Mouse (Mus musculus): ENCODE data around the gene Slc22a23.
"Not testable (repeated sequence)": the region's sequence is repeated elsewhere in the genome, so short reads cannot be mapped to it uniquely, and the experiment has no call there.

The Slc22a23 gene

DNA sequence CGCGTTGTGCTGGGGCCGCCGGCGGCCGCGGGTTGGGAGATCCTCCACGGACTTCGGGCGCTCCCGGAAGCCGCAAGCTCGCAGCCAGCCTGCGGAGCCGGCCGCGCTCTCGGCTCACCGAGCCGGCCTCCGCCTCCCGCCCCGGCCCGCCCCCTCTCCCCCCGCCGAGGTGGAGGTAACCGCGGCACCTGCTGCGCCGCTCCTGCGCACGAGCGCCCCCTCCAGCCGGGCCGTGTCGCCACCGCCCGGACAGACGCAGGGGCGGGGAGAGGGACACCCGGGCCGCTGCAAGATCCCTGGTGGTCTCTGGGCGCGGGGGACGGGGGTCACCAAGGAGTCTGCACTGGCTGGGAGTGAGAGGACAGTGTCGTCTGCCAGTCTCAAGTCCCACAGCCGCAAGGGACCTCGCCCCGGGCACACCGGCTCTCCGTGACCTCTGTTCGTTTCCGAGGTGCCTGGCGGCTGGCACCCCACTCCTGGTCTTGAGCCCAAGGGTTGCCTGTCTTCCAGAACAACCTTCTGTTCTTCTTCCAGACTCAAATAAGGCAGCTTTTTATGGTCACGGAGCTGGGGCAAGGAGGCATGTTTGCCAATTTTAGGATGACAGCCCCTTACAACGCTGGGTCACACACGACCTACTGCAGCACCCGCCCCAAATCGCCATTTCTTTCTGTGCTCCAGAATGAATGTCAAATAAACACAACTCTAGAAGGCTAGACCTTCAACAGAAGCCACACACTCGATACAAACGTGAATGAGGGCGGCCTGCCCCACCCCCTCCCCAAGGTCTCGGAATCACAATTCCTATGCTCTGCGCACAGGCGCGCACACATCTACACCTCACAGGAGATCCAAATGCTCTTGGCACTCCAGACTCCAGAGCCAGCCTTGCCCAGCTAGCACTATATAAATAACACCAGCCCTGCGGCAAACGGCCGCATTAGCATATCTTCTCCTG, at the start of gene Slc22a23:
TSS of gene Slc22a23 (minus strand) at position 55 of the 958 bp plus-strand sequence.
- DNase-seq (ENCODE audit: low spot score in 2 of 2), result peak; percentile 63 to 74

DNA sequence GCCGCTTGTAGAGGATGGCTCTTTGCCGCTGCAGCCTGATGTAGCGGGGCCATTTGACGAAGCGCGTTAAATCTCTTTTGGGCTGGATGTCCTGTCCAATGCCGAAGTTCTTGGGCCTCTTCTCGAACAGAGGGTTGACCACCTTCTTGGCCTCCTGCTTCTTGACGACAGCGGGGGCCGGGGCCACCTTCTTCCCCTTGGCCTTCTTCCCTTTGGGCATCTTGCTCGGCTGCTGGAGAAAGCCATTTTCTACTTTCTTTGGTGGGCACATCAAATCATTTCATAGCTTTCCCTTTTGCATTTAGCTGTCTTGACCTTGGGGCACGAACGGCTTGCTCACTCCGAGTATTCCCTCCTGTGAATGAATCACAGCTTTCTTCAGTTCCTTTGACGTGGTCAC, 49.3 kb upstream of the Slc22a23 start:
- not testable (repeated sequence) for DNase-seq (ENCODE audit: low spot score in 2 of 2)

DNA sequence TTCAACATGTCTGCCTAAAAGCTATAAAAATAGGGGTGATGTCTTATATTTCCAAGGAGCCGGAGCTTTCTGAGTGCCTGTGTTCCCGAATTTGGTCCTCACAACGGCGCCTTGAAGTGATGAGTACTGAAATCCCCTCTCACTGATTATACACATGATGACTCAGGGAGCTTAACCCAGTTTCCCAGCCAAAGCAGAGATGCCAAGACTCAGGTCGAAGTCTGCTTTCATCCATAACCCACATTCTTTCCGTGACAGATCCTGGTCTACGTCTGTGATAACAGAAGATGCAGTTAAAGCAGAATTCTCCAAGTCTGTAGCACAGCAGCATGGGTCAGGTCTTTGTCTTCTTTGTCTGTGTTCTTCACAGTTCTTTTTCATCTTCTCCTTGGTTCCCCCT, 47.4 kb upstream of the Slc22a23 start:
- DNase-seq (ENCODE audit: low spot score in 2 of 2), result no peak

DNA sequence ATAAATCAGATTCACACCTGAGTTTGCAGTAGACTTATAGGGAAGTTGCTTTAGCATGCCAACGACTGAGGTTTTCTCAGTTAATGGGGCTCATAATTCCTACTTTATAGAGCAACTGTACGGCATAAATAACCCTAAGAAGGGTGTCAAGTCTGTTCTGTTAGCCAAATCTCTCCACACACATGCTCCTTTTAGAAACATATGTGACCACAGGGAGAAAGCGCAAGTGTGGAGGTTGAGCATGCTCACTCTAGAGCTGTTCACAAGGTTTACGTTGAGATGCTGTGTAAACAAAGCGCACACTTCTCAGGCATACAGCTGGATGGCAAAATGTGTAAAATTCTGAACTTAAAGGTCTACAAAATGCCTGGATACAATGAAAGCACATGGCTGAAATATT, 43.2 kb upstream of the Slc22a23 start:
- no peak for DNase-seq (ENCODE audit: low spot score in 2 of 2)

DNA sequence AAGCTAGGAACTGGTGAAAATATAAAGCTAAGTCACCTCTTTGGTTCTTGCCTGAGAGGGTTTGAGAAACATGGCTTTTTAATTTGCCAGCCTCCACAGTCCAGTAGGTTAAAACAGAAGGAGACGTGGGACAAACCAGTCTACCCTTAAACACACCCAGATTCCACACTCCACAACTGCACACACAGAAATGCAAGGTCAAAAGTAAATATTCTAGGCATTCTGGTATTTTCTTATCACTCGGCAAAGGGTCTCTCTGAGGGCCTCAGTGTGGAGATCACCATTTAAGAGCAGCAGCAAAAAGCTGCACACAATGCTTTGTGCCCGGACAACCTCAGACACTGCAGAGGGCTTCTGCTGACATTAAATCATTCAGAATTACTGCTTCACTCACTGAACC, 38.4 kb upstream of the Slc22a23 start:
- no peak for DNase-seq (ENCODE audit: low spot score in 2 of 2)

DNA sequence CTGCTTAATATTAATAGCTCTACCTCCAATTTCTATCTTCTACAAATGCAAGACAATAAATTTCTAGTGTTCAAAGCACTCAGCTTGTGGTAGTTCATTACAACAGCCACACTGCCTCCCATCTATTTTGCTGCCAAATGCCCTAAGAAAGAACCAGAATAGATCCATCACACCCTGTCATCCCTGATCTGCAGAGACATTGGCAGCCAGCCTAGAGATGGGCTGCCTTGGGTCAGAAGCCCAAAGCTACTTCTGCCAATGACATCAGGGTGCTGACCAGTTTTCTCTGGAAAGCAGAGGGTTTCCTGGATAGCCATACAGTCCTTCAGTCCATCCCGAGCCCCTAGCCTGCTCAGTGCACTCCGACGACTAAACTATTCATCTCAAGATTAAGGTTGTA, 33.9 kb upstream of the Slc22a23 start:
- no peak for DNase-seq (ENCODE audit: low spot score in 2 of 2)

DNA sequence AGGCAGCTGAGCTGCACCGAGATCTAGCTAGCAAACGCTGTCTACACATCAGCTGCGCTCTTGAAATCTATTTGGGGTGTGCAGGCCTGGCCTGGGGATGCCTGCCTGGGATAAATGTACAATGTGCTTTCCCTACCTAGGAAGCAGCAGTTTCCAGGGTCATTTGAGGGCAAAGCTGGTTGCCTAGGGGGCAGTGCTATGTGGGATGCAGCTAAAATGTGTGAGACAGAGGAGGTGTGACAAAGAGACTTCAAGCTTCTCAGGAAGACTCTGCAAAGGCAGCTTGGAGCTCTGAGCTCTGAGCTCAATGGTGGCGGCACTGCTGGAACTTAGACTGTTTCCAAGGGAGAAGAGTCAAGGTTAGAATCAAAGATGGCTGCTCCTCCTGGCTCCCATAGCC, 30.2 kb upstream of the Slc22a23 start:
- peak; percentile 26 to 34 for DNase-seq (ENCODE audit: low spot score in 2 of 2)

DNA sequence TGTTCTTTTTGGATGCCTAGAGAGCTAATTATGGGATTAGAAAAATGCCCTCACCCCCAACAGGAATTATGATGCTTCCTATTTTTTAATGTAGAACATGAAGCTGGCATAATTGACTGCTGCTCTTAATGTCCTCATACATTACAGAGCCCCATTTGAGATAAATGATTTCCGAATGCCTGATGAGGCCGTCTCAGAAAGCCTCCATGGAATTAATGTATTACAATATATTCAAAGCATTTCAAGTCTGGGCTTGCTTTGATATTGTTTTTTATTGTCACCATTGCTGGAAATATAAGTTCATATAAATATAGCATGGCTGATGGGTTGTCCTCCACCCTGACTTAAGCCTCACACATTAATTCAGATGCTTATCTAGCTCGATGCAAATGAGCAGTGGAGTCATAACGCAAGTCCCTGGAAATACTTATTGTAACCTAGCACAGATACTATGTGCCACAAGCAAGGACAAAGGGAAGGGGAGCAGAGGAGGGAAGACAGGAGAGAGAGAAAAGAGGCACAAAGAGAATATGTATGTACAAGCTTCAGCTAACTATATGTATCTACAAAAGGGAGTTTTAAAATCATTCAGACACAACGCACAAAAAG, 28.0 kb upstream of the Slc22a23 start:
- DNase-seq (ENCODE audit: low spot score in 2 of 2), result no peak

DNA sequence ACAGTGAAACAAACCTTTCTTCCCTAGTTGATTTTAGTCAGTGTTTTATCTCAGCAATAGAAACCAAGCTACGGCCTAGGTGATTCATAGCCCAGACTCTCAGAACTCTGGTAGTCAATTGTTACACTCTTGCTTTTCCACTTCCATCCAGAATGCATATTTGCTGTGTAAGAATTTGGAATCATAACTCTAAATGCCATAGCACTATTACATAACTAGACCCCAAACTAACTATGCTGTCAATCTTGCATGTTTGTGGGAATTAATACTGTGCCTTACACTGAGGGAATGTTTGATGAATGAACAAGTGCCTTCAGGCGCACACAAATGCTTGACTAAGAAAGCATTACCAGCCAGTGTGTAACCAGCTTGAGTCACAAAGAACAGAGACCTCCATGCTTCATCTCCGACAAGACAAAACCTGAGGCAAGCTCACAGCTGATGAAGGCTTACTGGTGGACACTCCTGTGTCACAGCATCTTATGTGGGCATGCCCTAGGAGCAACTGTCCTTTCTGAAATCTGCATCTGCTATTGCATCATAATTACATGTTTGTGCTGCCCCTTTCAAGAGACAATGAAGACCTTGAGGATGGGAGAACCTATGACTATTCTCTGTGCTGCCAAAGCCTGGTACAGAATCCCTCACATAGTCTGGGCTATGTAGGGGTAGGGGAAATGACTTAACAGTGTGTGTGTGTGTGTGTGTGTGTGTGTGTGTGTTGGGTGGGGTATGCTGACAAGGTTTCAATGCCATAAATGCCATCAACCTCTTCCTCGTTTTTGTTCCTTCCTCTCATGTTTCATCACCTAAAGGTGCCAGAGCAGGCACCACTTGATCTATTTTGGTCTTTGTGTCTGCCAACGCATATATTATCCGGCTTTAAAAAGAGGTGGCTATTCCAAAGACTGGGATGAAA, 27.2 kb upstream of the Slc22a23 start:
- DNase-seq (ENCODE audit: low spot score in 2 of 2), result no peak

DNA sequence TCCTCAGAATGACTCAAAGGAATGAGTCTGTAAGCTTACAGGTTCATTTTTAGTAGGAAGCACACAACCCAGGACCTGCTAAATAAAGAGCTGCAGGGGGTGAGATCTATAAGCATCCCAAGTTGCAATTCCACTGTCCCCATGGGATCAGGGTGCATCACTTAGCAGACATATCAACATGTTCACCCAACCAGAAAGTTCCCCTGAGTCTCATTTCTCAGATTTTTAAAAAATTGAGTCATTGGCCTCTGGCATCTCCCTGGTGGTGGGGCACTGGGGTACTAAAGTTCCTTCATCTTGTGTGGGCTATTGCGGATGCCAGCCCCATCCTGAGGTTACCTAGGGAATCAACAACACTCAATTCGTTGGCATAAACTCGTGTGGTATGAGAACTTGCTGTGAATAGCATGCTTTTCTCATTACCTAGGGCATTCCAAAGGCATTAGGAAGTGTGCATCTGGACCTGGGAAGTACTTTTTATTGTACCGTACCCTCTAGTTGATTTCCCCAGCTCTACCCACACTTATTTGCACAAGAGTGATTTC, 25.4 kb upstream of the Slc22a23 start:
- no peak for DNase-seq (ENCODE audit: low spot score in 2 of 2)

DNA sequence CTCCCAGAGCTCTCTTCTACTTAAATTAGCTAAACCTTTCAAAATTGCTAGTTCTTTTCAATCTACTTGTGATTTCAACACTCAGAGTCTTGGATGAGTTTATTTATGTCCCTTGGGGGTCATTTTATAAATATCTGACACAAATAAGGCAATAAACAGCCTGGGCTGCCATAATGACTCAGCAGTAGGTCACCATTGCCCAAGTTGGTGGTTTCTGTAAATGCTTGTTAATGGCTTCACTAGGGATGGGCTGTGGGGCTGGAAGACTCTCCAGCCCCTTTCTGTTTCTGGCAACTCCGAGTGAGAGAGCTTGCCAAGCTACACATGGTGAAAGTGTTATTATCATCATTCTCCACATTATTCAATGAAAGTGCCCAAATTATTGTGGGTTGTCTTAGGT, 20.2 kb upstream of the Slc22a23 start:
- no peak for DNase-seq (ENCODE audit: low spot score in 2 of 2)

DNA sequence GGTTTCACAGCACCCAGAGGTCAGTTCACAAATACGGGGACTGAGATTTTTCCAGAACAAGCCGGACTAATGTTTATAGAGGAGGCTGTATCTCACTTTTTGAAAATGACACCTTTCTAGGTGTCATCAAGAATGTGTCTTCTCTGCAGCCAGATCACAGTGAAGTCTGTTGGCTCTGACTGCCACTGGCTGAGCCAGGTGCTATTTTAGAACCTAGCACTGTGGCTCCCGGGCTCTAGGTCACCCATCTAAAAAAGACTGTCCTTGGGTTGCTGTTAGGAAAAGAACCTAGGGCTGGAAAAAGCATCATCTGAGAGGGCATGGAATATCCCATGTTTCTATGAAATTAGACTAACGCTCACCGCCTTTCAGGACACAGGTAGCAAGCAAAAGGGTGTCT, 10.7 kb upstream of the Slc22a23 start:
- no peak for DNase-seq (ENCODE audit: low spot score in 2 of 2)

DNA sequence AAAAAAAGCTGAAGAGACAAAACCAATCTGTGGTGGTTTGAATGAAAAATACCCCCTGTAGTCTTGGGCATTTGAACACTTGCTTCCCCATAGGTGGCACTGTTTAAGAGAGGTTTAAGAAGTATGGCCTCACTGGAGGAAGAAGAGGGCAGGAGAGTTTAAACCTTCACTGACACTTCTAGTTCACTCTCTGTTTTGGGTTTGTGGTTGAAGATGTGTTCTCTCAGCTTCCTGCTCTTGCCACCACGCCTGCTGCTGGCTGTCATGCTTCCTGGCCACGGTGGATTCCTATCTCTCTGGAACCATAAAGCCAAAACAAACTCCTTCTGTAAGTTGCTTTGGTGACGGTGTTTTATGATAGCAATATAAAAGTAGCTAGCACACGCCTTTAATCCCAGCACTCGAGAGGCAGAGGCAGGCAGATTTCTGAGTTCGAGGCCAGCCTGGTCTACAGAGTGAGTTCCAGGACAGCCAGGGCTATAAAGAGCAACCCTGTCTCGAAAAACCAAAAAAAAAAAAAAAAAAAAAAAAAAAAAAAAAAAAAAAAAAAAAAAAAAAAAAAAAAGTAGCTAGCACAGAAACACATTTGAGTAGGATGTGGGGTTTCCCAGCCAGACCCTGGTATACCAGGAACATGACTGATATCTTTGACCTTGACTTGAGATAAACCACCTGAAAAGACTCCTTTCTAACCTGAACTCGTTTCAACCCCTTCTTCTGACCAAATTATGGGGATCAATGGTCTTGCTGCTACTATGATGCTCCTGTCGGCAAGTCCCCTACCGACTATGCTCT, 10.0 kb upstream of the Slc22a23 start:
- DNase-seq (ENCODE audit: low spot score in 2 of 2), result no peak

DNA sequence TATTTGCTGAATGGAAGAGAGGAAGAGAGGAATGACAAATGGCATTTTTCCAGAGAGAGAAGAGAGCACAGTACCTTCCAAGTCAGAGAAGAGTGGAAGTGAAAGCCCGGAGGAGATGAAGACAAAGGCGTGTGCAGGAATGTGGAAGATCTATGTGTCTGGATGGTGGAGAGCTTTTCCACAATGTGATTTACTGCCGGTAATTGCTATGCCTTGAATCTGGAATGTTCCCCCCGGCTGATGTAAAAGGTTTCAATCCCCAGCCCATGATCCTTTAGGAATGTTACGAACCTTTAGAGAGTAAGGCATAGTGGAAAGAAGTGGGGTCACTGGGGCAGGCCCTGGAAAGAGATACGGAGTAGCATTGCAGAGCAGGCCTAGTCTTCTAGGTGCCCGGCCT, 8.3 kb upstream of the Slc22a23 start:
- DNase-seq (ENCODE audit: low spot score in 2 of 2), result no peak

DNA sequence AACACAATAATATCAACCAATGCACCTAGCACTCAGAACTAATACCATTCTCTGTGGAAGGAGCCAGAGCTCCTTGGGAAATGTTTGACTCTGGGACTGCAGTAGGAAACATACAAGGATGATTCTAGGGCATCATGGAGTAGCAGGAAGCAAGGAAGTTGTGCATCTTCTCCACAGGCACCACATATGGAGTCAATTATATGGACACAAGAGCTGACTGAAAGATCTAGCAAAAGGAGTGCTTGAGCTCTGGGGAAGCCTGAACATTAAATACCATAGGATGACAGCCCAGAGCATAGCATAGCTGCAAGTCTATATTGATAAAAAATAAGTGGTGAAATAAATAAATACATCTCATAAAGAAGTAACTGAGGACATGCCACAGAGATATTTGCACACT, 6.5 kb upstream of the Slc22a23 start:
- DNase-seq (ENCODE audit: low spot score in 2 of 2), result no peak

DNA sequence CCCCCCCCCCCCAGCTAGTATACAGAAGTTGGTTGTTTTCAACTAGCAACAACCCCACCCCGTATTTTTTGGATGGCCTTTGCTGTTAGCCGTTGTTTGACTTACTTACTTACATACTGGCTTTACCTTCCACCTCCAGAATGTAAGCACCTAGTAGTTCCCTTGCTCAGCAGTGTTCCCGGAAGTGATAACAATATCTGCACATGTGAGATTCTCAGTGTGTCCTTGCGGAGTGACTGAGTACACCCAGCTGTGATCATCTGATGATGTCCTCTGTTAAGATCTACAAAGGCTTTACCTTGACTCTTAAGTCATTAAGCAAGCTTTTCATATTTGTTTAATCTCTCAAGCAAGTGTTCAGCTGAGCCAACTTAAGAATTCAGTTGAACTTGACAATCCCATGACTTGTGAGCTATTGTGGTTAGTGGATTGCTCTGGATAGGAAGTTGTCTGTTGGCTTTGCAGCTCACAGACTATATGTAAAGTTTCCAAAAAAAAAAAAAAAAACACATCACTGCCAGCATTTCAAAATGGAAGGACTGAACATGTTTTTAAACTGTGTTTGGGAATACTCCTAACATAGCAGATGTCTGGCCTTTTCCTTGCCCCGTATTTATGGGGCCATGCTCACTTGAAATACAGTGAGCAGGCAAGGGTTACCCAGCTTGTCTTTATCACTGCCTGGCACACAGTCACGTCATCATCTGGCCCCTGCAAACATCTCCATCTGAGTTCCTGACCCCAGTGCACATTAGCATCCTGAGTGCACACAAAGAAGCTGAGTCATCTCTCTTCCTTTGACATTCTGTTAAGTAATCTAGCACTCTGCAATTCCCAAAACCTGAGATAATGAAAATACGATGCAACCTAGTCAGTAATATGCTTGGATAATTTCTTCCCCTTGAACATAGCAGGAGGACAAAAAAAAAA, 3.2 kb upstream of the Slc22a23 start:
- DNase-seq (ENCODE audit: low spot score in 2 of 2), result no peak

DNA sequence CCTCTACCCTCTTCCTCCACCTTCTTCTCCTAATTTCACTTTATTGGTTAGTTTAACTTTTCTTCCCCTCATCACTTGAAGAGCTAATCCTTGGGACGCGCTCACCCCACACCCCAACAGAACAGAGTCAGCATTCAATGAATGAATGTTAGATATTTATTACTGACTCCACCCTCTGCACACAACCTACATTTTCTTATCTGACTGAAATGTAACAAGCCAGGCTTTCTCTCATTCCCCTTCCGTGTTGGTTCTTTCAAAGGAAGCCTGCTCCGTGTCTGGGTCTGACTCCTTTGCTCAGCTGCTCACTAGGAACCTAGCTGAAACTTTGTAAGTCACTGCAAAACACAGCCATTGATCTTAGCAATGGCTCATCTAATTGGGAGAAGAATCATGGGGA, 1.8 kb upstream of the Slc22a23 start:
- no peak for DNase-seq (ENCODE audit: low spot score in 2 of 2)

DNA sequence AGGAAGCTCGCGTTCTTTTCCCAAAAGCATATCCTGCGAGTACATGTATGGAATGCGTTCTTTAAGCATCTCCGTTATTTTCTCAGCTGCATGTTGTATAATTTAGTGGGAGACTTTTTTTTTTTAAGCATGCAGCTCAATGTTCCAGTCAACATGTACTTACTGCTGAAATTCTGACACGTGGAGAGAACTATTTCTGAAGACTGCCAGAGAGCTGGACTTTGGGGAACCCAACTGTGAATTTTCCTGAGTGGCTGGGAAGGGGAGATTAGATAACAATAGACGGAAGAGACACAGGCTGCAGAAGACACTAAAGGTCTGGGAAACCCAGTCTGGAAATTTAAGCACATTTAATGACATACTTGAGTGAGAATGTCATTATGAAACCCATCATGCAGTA, 1.3 kb upstream of the Slc22a23 start:
- no peak for DNase-seq (ENCODE audit: low spot score in 2 of 2)

DNA sequence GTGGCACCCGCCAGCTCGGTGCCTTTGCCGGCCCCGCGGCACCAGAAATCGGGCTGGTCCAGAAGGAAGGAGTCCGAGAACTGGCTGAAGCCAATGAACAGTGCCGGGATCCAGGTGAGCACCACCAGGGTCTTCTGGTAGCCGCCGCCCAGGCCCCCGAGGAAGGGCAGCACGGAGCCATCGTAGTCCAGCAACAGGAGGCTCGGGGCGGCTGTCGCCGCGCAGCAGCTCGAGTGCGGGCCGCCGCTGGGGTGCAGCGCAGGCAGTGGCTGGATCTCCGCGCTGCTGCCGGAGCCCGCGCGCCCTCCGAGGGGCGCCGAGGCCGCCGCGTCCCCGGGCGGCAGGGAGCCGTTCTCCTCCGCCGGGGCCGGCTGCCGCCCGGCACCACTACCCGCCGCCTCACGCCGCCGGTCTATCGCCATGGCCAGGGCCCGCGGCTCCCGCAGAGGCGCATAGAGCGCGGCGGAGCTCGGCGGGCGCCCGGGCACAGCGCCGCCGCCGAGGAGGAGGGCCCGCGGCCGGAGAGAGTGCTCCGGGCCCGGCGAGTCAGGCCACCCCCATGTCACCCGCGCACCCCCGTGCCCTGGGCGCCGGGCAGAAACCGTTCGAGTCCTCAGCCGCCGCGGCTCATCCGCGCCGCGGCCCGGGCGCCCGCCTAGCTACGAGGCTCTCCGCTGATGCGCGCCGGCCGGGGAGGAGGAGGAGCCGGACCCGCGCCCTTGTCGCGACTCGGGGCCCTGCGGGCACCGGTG, 430 bp downstream of the Slc22a23 start:
- peak; percentile 37 to 54 for DNase-seq (ENCODE audit: low spot score in 2 of 2)

Data from right cerebral cortex, adult 2 months (tissue).